In genomic region chr3:85933586-85933985, GRCm38 (mm10) we compare ENCODE assay signal across 24 mouse cellular contexts. TPM values are rescaled to one million over a fixed set of nuclear protein-coding genes. Genes with fewer than 3 reads are reported as not detected.
DNase-seq lines count a peak whose midpoint lies in the region; ATAC-seq lines count a peak whose summit lies in the region.
"Had no signal": no experiment of that assay in that cellular context is flagged by ENCODE, and none has a peak within 500 bp of the region (broad histone marks: within the 10 kb centered on the region; RNA-seq: fewer than 3 reads in every experiment).

No protein-coding gene starts in this region.

- H3K9me3 ChIP-seq in heart, embryonic 11.5 days (replicated peaks; ENCODE audit: control insufficient read depth, low read length): no peaks in the 10 kb centered on the region
- no peaks in the 10 kb centered on the region for H3K9me3 ChIP-seq in heart, embryonic 10.5 days
- H3K9me3 ChIP-seq in midbrain, embryonic 11.5 days (ENCODE audit: control insufficient read depth, low read length): no peaks in the 10 kb centered on the region
- no peaks in the 10 kb centered on the region for H3K9me3 ChIP-seq in midbrain, embryonic 16.5 days (replicated peaks; ENCODE audit: control insufficient read depth, low read length, poor library complexity, severe bottlenecking)
- H3K9me3 ChIP-seq: G1E had no signal

- H3K36me3 ChIP-seq in heart, embryonic 11.5 days (ENCODE audit: control insufficient read depth, insufficient read depth, low read length): no peaks in the 10 kb centered on the region
- H3K36me3 ChIP-seq in heart, embryonic 10.5 days: no peaks in the 10 kb centered on the region
- H3K36me3 ChIP-seq in midbrain, embryonic 11.5 days (ENCODE audit: control insufficient read depth, insufficient read depth, low read length): no peaks in the 10 kb centered on the region
- no peaks in the 10 kb centered on the region for H3K36me3 ChIP-seq in midbrain, embryonic 16.5 days (ENCODE audit: control insufficient read depth, insufficient read depth, low read length)
- H3K36me3 ChIP-seq: G1E had no signal

- H3K27ac ChIP-seq in heart, embryonic 11.5 days (ENCODE audit: low read depth, low read length): no peak overlapping the region
- no peak overlapping the region for H3K27ac ChIP-seq in heart, embryonic 10.5 days
- no peak overlapping the region for H3K27ac ChIP-seq in midbrain, embryonic 11.5 days (ENCODE audit: low read depth, low read length)
- no peak overlapping the region for H3K27ac ChIP-seq in midbrain, embryonic 16.5 days (ENCODE audit: low read length)

- H3K9ac ChIP-seq in heart, embryonic 11.5 days (ENCODE audit: low read depth, low read length): no peak overlapping the region
- H3K9ac ChIP-seq in midbrain, embryonic 11.5 days (ENCODE audit: low read length): no peak overlapping the region
- H3K9ac ChIP-seq in midbrain, embryonic 16.5 days (ENCODE audit: low read depth, low read length): no peak overlapping the region

- no peak overlapping the region for H3K4me2 ChIP-seq in heart, embryonic 11.5 days
- no peak overlapping the region for H3K4me2 ChIP-seq in midbrain, embryonic 11.5 days
- no peak overlapping the region for H3K4me2 ChIP-seq in midbrain, embryonic 16.5 days (ENCODE audit: low read length)

- H3K27me3 ChIP-seq in heart, embryonic 11.5 days (ENCODE audit: control insufficient read depth, insufficient read depth, low read length): no peaks in the 10 kb centered on the region
- no peaks in the 10 kb centered on the region for H3K27me3 ChIP-seq in heart, embryonic 10.5 days (ENCODE audit: insufficient read depth, poor library complexity, severe bottlenecking)
- H3K27me3 ChIP-seq in midbrain, embryonic 11.5 days (ENCODE audit: control insufficient read depth, insufficient read depth, low read length): no peaks in the 10 kb centered on the region
- H3K27me3 ChIP-seq in midbrain, embryonic 16.5 days (ENCODE audit: control insufficient read depth, insufficient read depth, low read depth, low read length): no peaks in the 10 kb centered on the region
- H3K27me3 ChIP-seq: CH12.LX, Patski had no signal

- no peaks in the 10 kb centered on the region for H3K4me1 ChIP-seq in heart, embryonic 11.5 days (ENCODE audit: control insufficient read depth, insufficient read depth, low read length)
- 0 out of 2 replicates have a peak, but pooled peaks cover 5% of the 10 kb centered on the region for H3K4me1 ChIP-seq in heart, embryonic 10.5 days
- no peaks in the 10 kb centered on the region for H3K4me1 ChIP-seq in midbrain, embryonic 11.5 days (ENCODE audit: control insufficient read depth, insufficient read depth, low read length)
- H3K4me1 ChIP-seq in midbrain, embryonic 16.5 days (ENCODE audit: control insufficient read depth, insufficient read depth, low read length): no peaks in the 10 kb centered on the region

- H3K4me3 ChIP-seq in heart, embryonic 11.5 days (ENCODE audit: low read depth, low read length): no peak overlapping the region
- H3K4me3 ChIP-seq in heart, embryonic 10.5 days: no peak overlapping the region
- no peak overlapping the region for H3K4me3 ChIP-seq in midbrain, embryonic 11.5 days (ENCODE audit: low read depth, low read length)
- H3K4me3 ChIP-seq in midbrain, embryonic 16.5 days (ENCODE audit: low read depth, low read length): no peak overlapping the region

- DNase-seq in heart, adult 11 months: peak; percentile 71
- peak; percentile 39 for DNase-seq in heart, embryonic 10.5 days (ENCODE audit: low spot score)
- no peak for DNase-seq in heart, postnatal 25 days (ENCODE audit: low spot score)
- peak; percentile 64 for DNase-seq in midbrain, embryonic 11.5 days (ENCODE audit: low spot score, missing footprints)
- peak; percentile 29 for DNase-seq in 3T3-L1 (ENCODE audit: low read depth, low spot score)
- DNase-seq in kidney, adult 11 months: no peak
- DNase-seq: adrenal gland, adult 2 months; adrenal gland, adult 8-10 months; adrenal gland, postnatal 10 days; adrenal gland, postnatal 14 days; adrenal gland, postnatal 25 days; adrenal gland, postnatal 36 days; B cell, adult 2 months; cerebellum, adult 11 months; cerebellum, adult 11-12 months; cerebellum, adult 18-20 months had no signal

- 89% methylated on average over 5 of the region's 5 CpGs for WGBS in heart, embryonic 11.5 days (ENCODE audit: insufficient replicate concordance)
- 89% methylated on average over 5 of the region's 5 CpGs for WGBS in heart, embryonic 10.5 days
- WGBS in midbrain, embryonic 11.5 days: 92% methylated on average over 5 of the region's 5 CpGs
- 93% methylated on average over 5 of the region's 5 CpGs for WGBS in midbrain, embryonic 16.5 days

- intact Hi-C loops in heart, postnatal 25 days (cut with DNase I): no loop called here

- no peak for ATAC-seq in heart, embryonic 11.5 days (replicated peaks; ENCODE audit: insufficient number of reproducible peaks, low FRiP score, low TSS enrichment)
- ATAC-seq in midbrain, embryonic 11.5 days (ENCODE audit: low FRiP score): no peak
- ATAC-seq in midbrain, embryonic 16.5 days: no peak
- ATAC-seq: activated CD4-positive, CD25-positive, alpha-beta regulatory T cell, adult 4 months; CD4-positive, CD25-positive, alpha-beta regulatory T cell, adult 4 months; Patski had no signal

RNA-seq across cellular contexts. Expression of gene Sh3d19, which starts 37.3 kb away (rescaled TPM):
- polyA plus RNA-seq in heart, embryonic 11.5 days (2014; fragmentation: Nextera tagmentation; extraction: Ambion mirVana): 13.8 and 14.6 TPM in 2 replicates
- polyA plus RNA-seq in heart, embryonic 10.5 days (2016; fragmentation: Nextera tagmentation; extraction: Ambion mirVana): 10.4 and 17.7 TPM in 2 replicates
- 10 to 100 TPM; 25.4 to 29.6 TPM for total RNA-seq in heart, postnatal 25 days (2021)
- polyA plus RNA-seq in midbrain, embryonic 11.5 days (2014; fragmentation: Nextera tagmentation; extraction: Ambion mirVana): 6.8 and 7.6 TPM in 2 replicates
- 15.6 and 16.1 TPM in 2 replicates for polyA plus RNA-seq in midbrain, embryonic 16.5 days (2015; fragmentation: Nextera tagmentation; extraction: Ambion mirVana)

RNA-seq across cellular contexts. Expression of gene Gm37240, which starts 46.3 kb away (rescaled TPM):
- 4.5 and 5.1 TPM in 2 replicates for polyA plus RNA-seq in heart, embryonic 11.5 days (2014; fragmentation: Nextera tagmentation; extraction: Ambion mirVana)
- polyA plus RNA-seq in heart, embryonic 10.5 days (2016; fragmentation: Nextera tagmentation; extraction: Ambion mirVana): 2.7 and 3.0 TPM in 2 replicates
- 10 to 100 TPM; 38.8 to 39.2 TPM for total RNA-seq in heart, postnatal 25 days (2021)
- 0.67 and 0.91 TPM in 2 replicates for polyA plus RNA-seq in midbrain, embryonic 11.5 days (2014; fragmentation: Nextera tagmentation; extraction: Ambion mirVana)
- 0.26 and 0.94 TPM in 2 replicates for polyA plus RNA-seq in midbrain, embryonic 16.5 days (2015; fragmentation: Nextera tagmentation; extraction: Ambion mirVana)
- total RNA-seq: G1E, MEL had no signal
- polyA plus RNA-seq: G1E had no signal

RNA-seq across cellular contexts. Expression of gene Glt28d2, which starts 46.3 kb away (rescaled TPM):
- polyA plus RNA-seq in heart, embryonic 11.5 days (2014; fragmentation: Nextera tagmentation; extraction: Ambion mirVana): 0.93 and 1.2 TPM in 2 replicates
- 0.72 and 0.78 TPM in 2 replicates for polyA plus RNA-seq in heart, embryonic 10.5 days (2016; fragmentation: Nextera tagmentation; extraction: Ambion mirVana)
- total RNA-seq in heart, postnatal 25 days (2021): 1 to 10 TPM; 3.9 to 5.0 TPM
- 0.15 and 0.29 TPM in 2 replicates for polyA plus RNA-seq in midbrain, embryonic 11.5 days (2014; fragmentation: Nextera tagmentation; extraction: Ambion mirVana)
- 0.31 and 0.32 TPM in 2 replicates for polyA plus RNA-seq in midbrain, embryonic 16.5 days (2015; fragmentation: Nextera tagmentation; extraction: Ambion mirVana)
- total RNA-seq: G1E, MEL had no signal
- polyA plus RNA-seq: G1E had no signal

Comparison
In these comparisons a context has a peak if more than half of its experiments do, and no peak if none do; other contexts are left out.
1. DNase-seq: peak in heart, adult 11 months (single experiment), heart, embryonic 10.5 days (single experiment), midbrain, embryonic 11.5 days (single experiment) and 3T3-L1 (single experiment); none in heart, postnatal 25 days (single experiment) and kidney, adult 11 months (single experiment).